Mouse (Mus musculus) heart, adult 2 months (tissue): ENCODE results near the gene Cdkn2d. TPM values are rescaled to one million over a fixed set of nuclear protein-coding genes. Genes with fewer than 3 reads are reported as not detected.

ENCODE experiments used
- DNase-seq, 2 experiments: peaks; one replicate each; pipeline ENCODE4 v3.0.0; 2021
- H3K27ac ChIP-seq: fragments of 200-600 bp; 2 replicates; pipeline ENCODE4 v1.8.1; 2022
- H3K27me3 ChIP-seq: fragments of 200-500 bp; 2 replicates; pipeline ENCODE4 v1.6.1; 2012; ENCODE audit warnings: mild to moderate bottlenecking, low read length, inconsistent platforms, mixed read lengths; ENCODE audit not compliant: control insufficient read depth, insufficient read depth
- H3K36me3 ChIP-seq: fragments of 200-500 bp; 2 replicates; pipeline ENCODE4 v1.6.1; 2012; ENCODE audit warnings: low read length, inconsistent platforms; ENCODE audit not compliant: control insufficient read depth, insufficient read depth
- H3K4me1 ChIP-seq: fragments of 200-500 bp; 2 replicates; pipeline ENCODE4 v1.6.1; 2011; ENCODE audit warnings: low read length; ENCODE audit not compliant: control insufficient read depth, insufficient read depth
- H3K4me3 ChIP-seq: fragments of 200-600 bp; 2 replicates; pipeline ENCODE4 v1.8.1; 2022
- H3K79me2 ChIP-seq: fragments of 200-500 bp; replicated peaks from 2 replicates; pipeline ENCODE4 v1.6.1; 2012; ENCODE audit warnings: mild to moderate bottlenecking, inconsistent platforms, low read length, moderate library complexity, mixed read lengths; ENCODE audit not compliant: control insufficient read depth, insufficient read depth
- H3K9ac ChIP-seq: fragments of 200-500 bp; 2 replicates; pipeline ENCODE4 v1.6.1; 2012; ENCODE audit warnings: low read depth, mild to moderate bottlenecking, control low read depth, inconsistent platforms, low read length, mixed read lengths
- CTCF ChIP-seq: fragments of 200-600 bp; IDR thresholded peaks from 2 replicates; pipeline ENCODE4 v1.8.1; 2022; ENCODE audit warnings: antibody characterized with exemption, mild to moderate bottlenecking, moderate library complexity
- EP300 ChIP-seq: fragments of 200-500 bp; IDR thresholded peaks from 2 replicates; pipeline ENCODE4 v1.6.1; 2011; ENCODE audit warnings: low read depth, low read length, control low read depth; ENCODE audit not compliant: insufficient read depth
- POLR2A ChIP-seq: fragments of 200-500 bp; IDR thresholded peaks from 2 replicates; pipeline ENCODE4 v1.6.1; 2011; ENCODE audit warnings: mild to moderate bottlenecking, low read depth, low read length, control low read depth; ENCODE audit not compliant: insufficient read depth
- WGBS: fragments of 180-500 bp; shearing (Covaris S2); methylation state at CpG from one replicate; pipeline ENCODE4 v1.1.7; 2018; 5-methylcytosine and 5-hydroxymethylcytosine counted together
- intact Hi-C: fragments of 180-260 bp; cut with DNase I; formaldehyde crosslinking; loops from one replicate; pipeline ENCODE4 v1.15.1; 2025
- long read RNA-seq: library from polyadenylated mRNA; stranded (forward); transcript quantifications from one replicate; pipeline ENCODE4 v2.0.0, GENCODE M21; 2021
- polyA plus RNA-seq: library from polyadenylated mRNA; depleted of rRNA; stranded (reverse); fragments of >200 nt; gene quantifications from 2 replicates; pipeline ENCODE4 v1.2.3, GENCODE M21; 2012; rRNA removed
- total RNA-seq, 2 experiments: library from RNA; stranded (reverse); gene quantifications; 2 replicates each; pipeline ENCODE4 v1.2.3; 2021

Gene Cdkn2d
- 10 to 100 TPM; 11.3 to 15.0 TPM for total RNA-seq
- polyA plus RNA-seq = 25.0 and 32.9 TPM in 2 replicates
- long read RNA-seq, transcript Cdkn2d-203 (2 exons, 1,423 nt) = major isoform, 24 of 26 reads
- long read RNA-seq, partial matches to known transcripts = 0 of 26 reads
- long read RNA-seq, other reads (novel, unspliced or antisense) = 0 of 26 reads

DNA sequence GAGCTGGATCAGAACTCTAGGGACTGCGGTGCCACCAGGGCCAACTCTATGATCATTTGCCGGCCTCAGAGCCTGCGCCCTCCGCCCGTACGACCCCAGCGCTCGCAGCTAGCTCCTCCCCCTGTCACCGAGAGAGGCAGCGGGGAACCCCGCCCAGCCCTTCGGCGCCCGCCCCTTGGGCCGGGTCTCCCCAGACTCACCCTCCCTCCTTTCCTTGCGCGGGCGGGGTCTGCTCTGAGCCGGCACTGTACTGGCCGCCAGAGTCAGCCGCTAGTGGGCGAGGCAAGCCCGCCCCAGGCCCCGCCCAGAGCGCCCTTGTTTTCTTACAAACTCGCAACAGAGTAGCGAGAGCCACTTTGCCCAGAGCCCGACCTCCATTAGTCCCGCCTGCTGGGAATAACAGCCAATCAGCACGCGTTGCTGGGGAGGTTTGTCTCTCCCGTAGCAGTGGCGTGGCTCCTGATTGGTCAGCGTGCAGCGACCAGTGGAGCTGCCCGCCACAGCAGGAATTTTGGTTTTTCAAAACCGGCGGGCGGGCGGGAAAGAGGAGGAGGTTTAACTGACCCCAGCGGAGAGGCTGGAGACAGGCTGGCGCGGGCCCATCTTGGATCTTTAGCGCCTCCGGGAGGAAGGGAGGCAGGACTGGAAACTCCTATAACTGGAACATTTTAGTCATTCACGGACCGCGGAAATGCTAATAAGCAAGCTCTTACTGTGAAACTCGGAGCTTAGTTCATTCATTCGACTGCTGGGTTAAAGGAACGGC, at the start of gene Cdkn2d:
Gene Cdkn2d (minus strand): TSS at position 386 of the 766 bp plus-strand sequence.
- Histone ChIP-seq H3K4me1 (peaks cover 5% of the 10 kb centered on the region), H3K4me3 (peak within 1 kb of the TSS; percentile 84), H3K79me2 (no peaks in the 10 kb centered on the region), H3K36me3 (peaks cover 4% of the 10 kb centered on the region), H3K27ac (peak within 1 kb of the TSS; percentile 93), H3K27me3 (no peaks in the 10 kb centered on the region), H3K9ac (peak within 1 kb of the TSS; percentile 86)
- under 1% methylated on average over 50 of the region's 51 CpGs for WGBS
- TF ChIP-seq POLR2A = peak; percentile 83
- no peak for TF ChIP-seq EP300
- peak; percentile 58 for TF ChIP-seq CTCF
- intact Hi-C loops = loop anchor here (5.0 kb wide), 1 partner anchor 69 kb away; no protein-coding TSS in a partner anchor
- peak; percentile 99 to 100 for DNase-seq

- intact Hi-C loops = no loop called here
- no peaks in the 10 kb centered on the region for H3K79me2 ChIP-seq
- WGBS = 46% methylated on average over 4 of the region's 4 CpGs
- no peaks in the 10 kb centered on the region; the same call in 1 of the 2 replicates for H3K4me1 ChIP-seq
- no peak overlapping the region for H3K9ac ChIP-seq
- no peak overlapping the region for H3K4me3 ChIP-seq
- no peak overlapping the region for H3K27ac ChIP-seq
- no peaks in the 10 kb centered on the region; the same call in 1 of the 2 replicates for H3K36me3 ChIP-seq
- no peak for DNase-seq
- H3K27me3 ChIP-seq = no peaks in the 10 kb centered on the region
- TF ChIP-seq EP300 (no peak), CTCF (no peak), POLR2A (no peak)
Measured at GRCm38 (mm10) chr9:21340411-21340810, 49.2 kb upstream of the Cdkn2d start.

DNA sequence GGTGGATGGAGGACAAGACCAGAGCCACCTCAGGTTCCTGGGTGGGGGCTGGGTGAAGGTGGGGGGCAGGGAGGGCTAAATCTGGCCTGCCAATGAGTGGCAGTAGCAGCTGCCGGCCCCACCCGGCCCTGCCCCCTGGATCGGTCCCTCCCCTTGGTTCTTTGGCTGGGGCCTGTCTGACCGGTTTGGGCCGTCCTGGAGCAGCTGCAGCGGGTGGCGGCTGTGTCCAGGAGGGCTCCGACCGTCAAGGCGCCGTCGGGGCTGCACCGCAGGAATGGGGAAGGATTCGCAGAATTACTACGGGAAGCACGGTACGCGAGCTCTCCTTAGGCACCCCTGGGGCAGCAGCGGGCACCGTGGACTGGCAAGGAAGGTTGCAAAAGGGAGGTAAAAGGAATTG, 46.4 kb upstream of the Cdkn2d start:
- TF ChIP-seq POLR2A (peak; percentile 55; the same call in 1 of the 2 replicates), EP300 (no peak)
- Histone ChIP-seq H3K4me1 (peaks cover 4% of the 10 kb centered on the region), H3K36me3 (no peaks in the 10 kb centered on the region; the same call in 1 of the 2 replicates), H3K27ac (peak overlapping the region; percentile 75), H3K4me3 (peak overlapping the region; percentile 41), H3K79me2 (no peaks in the 10 kb centered on the region), H3K9ac (peak overlapping the region; percentile 75), H3K27me3 (no peaks in the 10 kb centered on the region)
- intact Hi-C loops = loop anchor here (2.0 kb wide), 1 partner anchor 25 kb away; the partner anchor contains the start of gene Ap1m2
- DNase-seq = peak; percentile 49 to 62
- 39% methylated on average over 20 of the region's 20 CpGs for WGBS

- no peaks in the 10 kb centered on the region; the same call in 1 of the 2 replicates for H3K36me3 ChIP-seq
- peaks cover 4% of the 10 kb centered on the region for H3K4me1 ChIP-seq
- no peak overlapping the region for H3K27ac ChIP-seq
- H3K9ac ChIP-seq = no peak overlapping the region
- 83% methylated on average over 8 of the region's 8 CpGs for WGBS
- no peaks in the 10 kb centered on the region for H3K27me3 ChIP-seq
- H3K4me3 ChIP-seq = no peak overlapping the region
- H3K79me2 ChIP-seq = no peaks in the 10 kb centered on the region
- TF ChIP-seq POLR2A = no peak
- TF ChIP-seq CTCF = no peak
- TF ChIP-seq EP300 = no peak
- intact Hi-C loops = no loop called here
- no peak for DNase-seq
Measured at GRCm38 (mm10) chr9:21336491-21336890, 45.3 kb upstream of the Cdkn2d start.

GRCm38 (mm10) chr9:21335391-21335790, 44.2 kb upstream of the Cdkn2d start:
- peak; percentile 47 to 72 for DNase-seq
- peaks cover 4% of the 10 kb centered on the region for H3K4me1 ChIP-seq
- 51% methylated on average over 4 of the region's 4 CpGs for WGBS
- H3K9ac ChIP-seq = no peak overlapping the region
- H3K36me3 ChIP-seq = no peaks in the 10 kb centered on the region; the same call in 1 of the 2 replicates
- no peaks in the 10 kb centered on the region for H3K79me2 ChIP-seq
- no peak overlapping the region for H3K4me3 ChIP-seq
- TF ChIP-seq EP300 (peak; percentile 42; the same call in 1 of the 2 replicates), POLR2A (no peak)
- H3K27ac ChIP-seq = peak overlapping the region; percentile 58
- H3K27me3 ChIP-seq = no peaks in the 10 kb centered on the region
- intact Hi-C loops = no loop called here

GRCm38 (mm10) chr9:21334747-21335146, 43.5 kb upstream of the Cdkn2d start:
- no peak for DNase-seq
- Histone ChIP-seq H3K36me3 (no peaks in the 10 kb centered on the region; the same call in 1 of the 2 replicates), H3K4me1 (peaks cover 7% of the 10 kb centered on the region), H3K9ac (no peak overlapping the region), H3K27ac (peak overlapping the region; percentile 58), H3K27me3 (no peaks in the 10 kb centered on the region), H3K79me2 (peaks cover 3% of the 10 kb centered on the region; the same call in 1 of the 2 replicates), H3K4me3 (no peak overlapping the region)
- TF ChIP-seq CTCF (no peak), POLR2A (no peak), EP300 (no peak)
- intact Hi-C loops = no loop called here
